Mouse (Mus musculus) heart, embryonic 14.5 days (tissue): Measurements from ENCODE around the gene Padi3. TPM values are rescaled to one million over a fixed set of nuclear protein-coding genes. Genes with fewer than 3 reads are reported as not detected.

Source experiments
- ATAC-seq: fragments of 200-750 bp; cut with Nextera tagmentation; 2 replicates; pipeline ENCODE4 v1.8.0; 2017; ENCODE audit warnings: low read depth, moderate TSS enrichment; ENCODE audit not compliant: insufficient number of reproducible peaks, insufficient read depth, low FRiP score
- H3K27ac ChIP-seq, 2 experiments: fragments of 200-500 bp in 1 of 2; fragments of 300-500 bp in 1 of 2; sonication (generic) in 1 of 2; replicated peaks in 1 of 2; 2 replicates each; pipeline ENCODE4 v1.5.1; 2012 to 2014; ENCODE audit warnings: low read depth in 2 of 2, low read length in 2 of 2, control low read depth in 1 of 2, mild to moderate bottlenecking in 1 of 2, mixed read lengths in 1 of 2; ENCODE audit not compliant: control insufficient read depth in 1 of 2, insufficient read depth in 1 of 2
- H3K27me3 ChIP-seq: fragments of 300-500 bp; sonication (generic); 2 replicates; pipeline ENCODE4 v1.6.1; 2014; ENCODE audit warnings: mild to moderate bottlenecking, low read length, control low read depth; ENCODE audit not compliant: control insufficient read depth, insufficient read depth
- H3K36me3 ChIP-seq: fragments of 300-500 bp; sonication (generic); 2 replicates; pipeline ENCODE4 v1.6.1; 2014; ENCODE audit warnings: mild to moderate bottlenecking, control low read depth, low read length, mixed read lengths; ENCODE audit not compliant: control insufficient read depth, insufficient read depth
- H3K4me1 ChIP-seq, 2 experiments: fragments of 200-500 bp in 1 of 2; fragments of 300-500 bp in 1 of 2; sonication (generic) in 1 of 2; 2 replicates each; pipeline ENCODE4 v1.6.1; 2012 to 2014; ENCODE audit warnings: low read length in 2 of 2, control low read depth in 1 of 2, mixed read lengths in 1 of 2; ENCODE audit not compliant: control insufficient read depth in 2 of 2, insufficient read depth in 2 of 2
- H3K4me2 ChIP-seq: fragments of 300-500 bp; sonication (generic); 2 replicates; pipeline ENCODE4 v1.6.1; 2014; ENCODE audit warnings: mild to moderate bottlenecking, low read length
- H3K4me3 ChIP-seq, 2 experiments: fragments of 200-500 bp in 1 of 2; fragments of 300-500 bp in 1 of 2; sonication (generic) in 1 of 2; 2 replicates each; pipeline ENCODE4 v1.5.1; 2012 to 2014; ENCODE audit warnings: low read length in 2 of 2, mild to moderate bottlenecking in 2 of 2, control low read depth in 1 of 2, low read depth in 1 of 2, moderate library complexity in 1 of 2; ENCODE audit not compliant: control insufficient read depth in 1 of 2, insufficient read depth in 1 of 2
- H3K9ac ChIP-seq: fragments of 300-500 bp; sonication (generic); 2 replicates; pipeline ENCODE4 v1.6.1; 2014; ENCODE audit warnings: mild to moderate bottlenecking, low read length
- H3K9me3 ChIP-seq: fragments of 300-500 bp; sonication (generic); 2 replicates; pipeline ENCODE4 v1.6.1; 2016; ENCODE audit warnings: low read length, control low read depth; ENCODE audit not compliant: control insufficient read depth
- WGBS: fragments of 180-500 bp; shearing (Covaris S2); extraction: QIAGEN DNeasy Blood & Tissue Kit; methylation state at CpG from one replicate; pipeline ENCODE4 v1.1.7; 2014; 5-methylcytosine and 5-hydroxymethylcytosine counted together
- polyA plus RNA-seq: library from polyadenylated mRNA; unstranded; fragments of >200 nt; fragmentation: Nextera tagmentation; extraction: Ambion mirVana; gene quantifications from 2 replicates; pipeline ENCODE4 v1.2.1, GENCODE M21; 2014

Padi3 gene
- polyA plus RNA-seq, 1 experiment from 2014 or later: not detected

- peaks cover 8 to 9% of the 10 kb centered on the region in 2 experiments for H3K4me1 ChIP-seq
- 8% methylated on average over 10 of the region's 10 CpGs for WGBS
- H3K9me3 ChIP-seq: no peaks in the 10 kb centered on the region
- H3K36me3 ChIP-seq: no peaks in the 10 kb centered on the region
- no peak overlapping the region for H3K4me2 ChIP-seq
- H3K9ac ChIP-seq: no peak overlapping the region
- H3K4me3 ChIP-seq: no peak overlapping the region
- no peak overlapping the region for H3K27ac ChIP-seq
- ATAC-seq: no peak
- peaks cover 26% of the 10 kb centered on the region; the same call in 1 of the 2 replicates for H3K27me3 ChIP-seq
These were observed 25.2 kb upstream of the Padi3 start for GRCm38 (mm10) chr4:140835682-140836081.

GRCm38 (mm10) chr4:140834327-140834934 lies 24.0 kb upstream of the Padi3 start:
- WGBS: 78% methylated on average over 6 of the region's 6 CpGs
- Histone ChIP-seq H3K9ac (no peak overlapping the region), H3K27me3 (peaks cover 27% of the 10 kb centered on the region; the same call in 1 of the 2 replicates), H3K9me3 (no peaks in the 10 kb centered on the region), H3K36me3 (no peaks in the 10 kb centered on the region), H3K4me1 (peaks cover 8 to 9% of the 10 kb centered on the region in 2 experiments), H3K4me2 (no peak overlapping the region), H3K4me3 (no peak overlapping the region), H3K27ac (no peak overlapping the region)
- no peak for ATAC-seq

GRCm38 (mm10) chr4:140832821-140833220 lies 22.4 kb upstream of the Padi3 start:
- H3K27ac ChIP-seq: no peak overlapping the region
- H3K4me1 ChIP-seq: peaks cover 3 to 4% of the 10 kb centered on the region in 2 experiments; a peak in 2 of 4 replicates
- H3K9me3 ChIP-seq: no peaks in the 10 kb centered on the region
- H3K4me3 ChIP-seq: no peak overlapping the region
- ATAC-seq: no peak
- no peaks in the 10 kb centered on the region for H3K36me3 ChIP-seq
- H3K9ac ChIP-seq: no peak overlapping the region
- no peak overlapping the region for H3K4me2 ChIP-seq
- WGBS: 54% methylated on average over 8 of the region's 8 CpGs
- peaks cover 28% of the 10 kb centered on the region; the same call in 1 of the 2 replicates for H3K27me3 ChIP-seq

- ATAC-seq: no peak
- H3K27me3 ChIP-seq: peaks cover 32% of the 10 kb centered on the region; the same call in 1 of the 2 replicates
These were observed 21.4 kb upstream of the Padi3 start for GRCm38 (mm10) chr4:140831808-140832207.

GRCm38 (mm10) chr4:140827237-140827636 lies 16.8 kb upstream of the Padi3 start:
- Histone ChIP-seq H3K9me3 (peaks cover 22% of the 10 kb centered on the region), H3K4me3 (no peak overlapping the region), H3K27me3 (peaks cover 12% of the 10 kb centered on the region; the same call in 1 of the 2 replicates), H3K36me3 (no peaks in the 10 kb centered on the region), H3K4me1 (no peaks in the 10 kb centered on the region), H3K4me2 (no peak overlapping the region), H3K27ac (no peak overlapping the region), H3K9ac (no peak overlapping the region)
- WGBS: 38% methylated on average over 3 of the region's 3 CpGs
- ATAC-seq: no peak

More at GRCm38 (mm10) chr4:140831808-140832207, 21.4 kb upstream of the Padi3 start:
- Histone ChIP-seq H3K36me3 (no peaks in the 10 kb centered on the region), H3K4me2 (no peak overlapping the region), H3K27ac (no peak overlapping the region), H3K4me1 (peaks cover 0 to 2% of the 10 kb centered on the region in 2 experiments; a peak in 1 of 4 replicates), H3K9ac (no peak overlapping the region), H3K4me3 (no peak overlapping the region), H3K9me3 (no peaks in the 10 kb centered on the region)
- WGBS: 70% methylated on average over 4 of the region's 4 CpGs

- H3K4me1 ChIP-seq: no peaks in the 10 kb centered on the region
- no peak overlapping the region for H3K9ac ChIP-seq
- no peak for ATAC-seq
- H3K4me3 ChIP-seq: no peak overlapping the region
- 60% methylated on average over 11 of the region's 11 CpGs for WGBS
- H3K9me3 ChIP-seq: peaks cover 22% of the 10 kb centered on the region
- no peak overlapping the region for H3K4me2 ChIP-seq
- H3K27ac ChIP-seq: no peak overlapping the region
- no peaks in the 10 kb centered on the region for H3K36me3 ChIP-seq
- peaks cover 8% of the 10 kb centered on the region; the same call in 1 of the 2 replicates for H3K27me3 ChIP-seq
These were observed 15.5 kb upstream of the Padi3 start for GRCm38 (mm10) chr4:140825942-140826341.

GRCm38 (mm10) chr4:140821988-140822387 lies 11.5 kb upstream of the Padi3 start:
- no peak for ATAC-seq
- H3K9me3 ChIP-seq: peaks cover 22% of the 10 kb centered on the region
- H3K9ac ChIP-seq: no peak overlapping the region
- H3K4me2 ChIP-seq: no peak overlapping the region
- no peak overlapping the region for H3K27ac ChIP-seq
- H3K4me3 ChIP-seq: no peak overlapping the region
- H3K27me3 ChIP-seq: no peaks in the 10 kb centered on the region
- peaks cover 0 to 1% of the 10 kb centered on the region in 2 experiments; a peak in 2 of 4 replicates for H3K4me1 ChIP-seq
- no peaks in the 10 kb centered on the region for H3K36me3 ChIP-seq
- 63% methylated on average over 5 of the region's 5 CpGs for WGBS

- no peak overlapping the region for H3K4me3 ChIP-seq
- peaks cover 31 to 35% of the 10 kb centered on the region in 2 experiments for H3K4me1 ChIP-seq
- H3K9me3 ChIP-seq: peaks cover under 1% of the 10 kb centered on the region
- ATAC-seq: no peak
- H3K9ac ChIP-seq: no peak overlapping the region
- no peak overlapping the region for H3K27ac ChIP-seq
- H3K36me3 ChIP-seq: no peaks in the 10 kb centered on the region
- WGBS: 93% methylated on average over 8 of the region's 8 CpGs
- H3K27me3 ChIP-seq: no peaks in the 10 kb centered on the region
- H3K4me2 ChIP-seq: no peak overlapping the region
These were observed 7.0 kb upstream of the Padi3 start for GRCm38 (mm10) chr4:140817413-140817812.
